Mouse (Mus musculus) inflammation-experienced regulatory T-cells, adult 6 months (primary cell): ENCODE measurements around the gene Zer1. TPM values are rescaled to one million over a fixed set of nuclear protein-coding genes. Genes with fewer than 3 reads are reported as not detected.

Source experiments
- ATAC-seq: one replicate; pipeline ENCODE4 v1.8.0; 2017
- polyA plus RNA-seq, 3 experiments: library from polyadenylated mRNA; unstranded; fragments of 100-300 nt; shearing (Covaris generic); gene quantifications; one replicate each; pipeline ENCODE4 v1.2.1; 2017

Gene Zer1
- polyA plus RNA-seq, 3 experiments from 2014 or later = 9.1 to 29.1 (median 14.0) TPM

DNA sequence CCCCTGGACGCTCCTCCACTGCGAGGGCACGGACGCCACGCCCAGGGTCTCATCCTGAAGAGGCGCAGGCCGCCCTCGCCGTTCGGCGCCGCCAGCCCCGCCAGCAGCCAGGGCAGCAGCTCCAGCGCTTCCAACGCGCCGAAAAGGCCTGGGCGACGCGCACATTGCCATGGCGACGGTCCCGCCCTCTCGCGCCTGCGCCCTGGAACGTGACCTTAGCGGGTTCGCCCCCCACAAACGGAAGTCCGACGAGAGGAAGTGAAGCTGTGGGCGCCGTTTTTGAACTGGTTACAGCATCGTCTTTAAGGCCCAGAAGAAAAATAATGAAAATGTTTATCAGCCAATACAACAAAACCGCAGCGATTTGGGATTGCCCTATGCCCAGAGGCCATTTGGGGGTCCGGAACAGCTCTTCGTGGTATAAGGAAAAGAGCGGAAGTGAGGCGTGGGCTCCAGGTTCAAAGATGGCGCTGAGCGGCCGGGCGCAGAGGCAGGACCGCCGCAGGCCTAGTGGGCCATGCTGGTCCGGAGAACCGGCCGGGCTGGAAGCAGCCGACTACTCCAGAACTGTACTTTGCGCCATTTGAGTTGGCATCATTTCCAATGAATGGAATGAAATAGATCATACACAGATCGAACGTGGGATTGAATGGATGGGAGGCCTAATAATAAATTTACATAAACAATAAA is 75.5 kb downstream of the Zer1 start, which contains the start of gene Wdr34:
Gene Wdr34, minus strand, starts transcription at position 183 of the 690 bp plus-strand sequence.
- peak; percentile 95 for ATAC-seq

DNA sequence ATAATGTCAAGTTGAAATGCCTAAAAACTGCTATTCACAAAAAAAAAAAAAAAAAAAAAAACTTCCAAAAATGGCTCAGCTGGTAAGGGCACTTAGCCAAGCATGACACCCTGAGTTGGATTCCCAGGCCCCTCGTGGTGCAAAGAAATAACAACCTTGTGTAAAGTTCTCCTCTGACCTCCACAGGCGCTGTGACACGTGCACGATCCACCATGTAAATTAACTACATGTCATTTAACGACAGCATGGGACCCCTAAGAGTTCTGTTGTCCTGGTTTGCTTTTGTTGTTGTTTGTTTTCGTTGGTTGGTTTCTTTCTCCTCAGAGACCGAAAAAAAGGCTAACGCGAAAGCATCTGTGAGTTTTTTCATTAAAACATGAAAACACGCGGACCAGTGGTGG is 76.3 kb downstream of the Zer1 start:
- no peak for ATAC-seq

Other genes starting within 250 kb of the Zer1 start
- gene Odf2, start 235.4 kb downstream of the Zer1 start, polyA plus RNA-seq = 10 to 100 TPM; 47.8 to 56.0 (median 52.8) TPM
- gene Gle1, start 189.2 kb downstream of the Zer1 start, polyA plus RNA-seq = 10 to 100 TPM; 43.0 to 70.2 (median 66.3) TPM
- gene Sptan1, start 159.0 kb downstream of the Zer1 start, polyA plus RNA-seq = 10 to 100 TPM; 69.9 to 81.0 (median 75.6) TPM
- 1 to 10 TPM in 2 of 3 experiments, under 1 TPM in 1; 0.59 to 2.1 (median 1.1) TPM for gene Wdr34, start 75.7 kb downstream of the Zer1 start, polyA plus RNA-seq
- 100 to 1,000 TPM; 374 to 393 (median 380) TPM for gene Set, start 67.2 kb downstream of the Zer1 start, polyA plus RNA-seq
- under 1 TPM; 0.59 to 0.91 (median 0.71) TPM for gene Pkn3, start 46.9 kb downstream of the Zer1 start, polyA plus RNA-seq
- gene Zdhhc12, start 30.9 kb downstream of the Zer1 start, polyA plus RNA-seq = 10 to 100 TPM; 30.9 to 38.9 (median 31.7) TPM
- gene Tbc1d13, start 9.2 kb upstream of the Zer1 start, polyA plus RNA-seq = 1 to 10 TPM; 6.5 to 9.0 (median 8.8) TPM
- 1 to 10 TPM; 1.5 to 3.4 (median 3.4) TPM for gene Endog, start 46.9 kb upstream of the Zer1 start, polyA plus RNA-seq
- gene Spout1, start 53.9 kb upstream of the Zer1 start, polyA plus RNA-seq = 10 to 100 TPM; 22.8 to 37.1 (median 34.9) TPM
- 1 to 10 TPM; 6.0 to 8.8 (median 8.2) TPM for gene Kyat1, start 81.3 kb upstream of the Zer1 start, polyA plus RNA-seq
- 10 to 100 TPM; 25.6 to 36.7 (median 33.1) TPM for gene Lrrc8a, start 113.1 kb upstream of the Zer1 start, polyA plus RNA-seq
- gene Gm28035, start 116.0 kb upstream of the Zer1 start, polyA plus RNA-seq = under 1 TPM in 2 of 3 experiments, not detected in 1; 0.16 to 0.17 TPM
- 1 to 10 TPM; 2.5 to 4.8 (median 4.3) TPM for gene Phyhd1, start 141.6 kb upstream of the Zer1 start, polyA plus RNA-seq
- gene Gm28038, start 156.5 kb upstream of the Zer1 start, polyA plus RNA-seq = 1 to 10 TPM in 1 of 3 experiments, not detected in 2; 7.1 TPM
- gene Dolk, start 161.7 kb upstream of the Zer1 start, polyA plus RNA-seq = 10 to 100 TPM; 10.8 to 14.6 (median 10.9) TPM
- 10 to 100 TPM; 26.4 to 30.2 (median 26.9) TPM for gene Nup188, start 161.8 kb upstream of the Zer1 start, polyA plus RNA-seq
- 100 to 1,000 TPM in 1 of 3 experiments, 10 to 100 TPM in 2; 84.8 to 111 (median 97.5) TPM for gene Sh3glb2, start 234.8 kb upstream of the Zer1 start, polyA plus RNA-seq
- gene Miga2, start 239.6 kb upstream of the Zer1 start, polyA plus RNA-seq = 1 to 10 TPM; 3.2 to 5.4 (median 5.3) TPM